Mouse (Mus musculus) kidney, adult 9 months (tissue): ENCODE measurements around the gene Asb18.
A peak's percentile ranks its signal among the peaks of the same experiment; 100 is the strongest.

Source experiments
- DNase-seq: peaks from one replicate; pipeline ENCODE4 v3.0.0; 2022

The Asb18 gene

GRCm38 (mm10) chr1:89932021-89932423 lies 82.4 kb downstream of the Asb18 start:
- DNase-seq: no peak

GRCm38 (mm10) chr1:89931120-89931519 lies 83.3 kb downstream of the Asb18 start, which contains the start of gene Gbx2:
Gbx2 (minus strand) TSS chr1:89931179.
- peak; percentile 46 for DNase-seq

DNA sequence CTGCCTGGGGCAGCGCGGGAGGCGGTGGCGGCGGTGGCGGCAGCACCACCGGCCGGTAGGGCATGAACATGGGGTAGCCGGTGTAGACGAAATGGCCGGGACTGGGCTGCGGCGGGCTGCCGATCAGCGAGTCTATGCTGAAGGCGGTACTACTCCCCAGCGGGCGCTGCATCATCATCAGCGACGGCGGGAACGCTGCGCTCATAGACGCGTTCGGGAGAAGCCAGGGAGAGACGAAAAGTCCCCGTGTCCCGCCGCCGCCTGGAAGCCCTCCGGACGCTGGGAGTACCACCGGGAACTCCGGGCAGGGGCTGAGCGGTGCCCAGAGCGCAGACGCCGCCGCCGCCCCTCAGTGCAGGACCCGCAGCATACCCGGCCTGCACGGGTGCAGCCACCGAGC lies 83.9 kb downstream of the Asb18 start:
- no peak for DNase-seq

- DNase-seq: no peak
Measured at GRCm38 (mm10) chr1:89929721-89930505, 84.6 kb downstream of the Asb18 start.

- no peak for DNase-seq
Measured at GRCm38 (mm10) chr1:89929181-89929580, 85.3 kb downstream of the Asb18 start.

DNA sequence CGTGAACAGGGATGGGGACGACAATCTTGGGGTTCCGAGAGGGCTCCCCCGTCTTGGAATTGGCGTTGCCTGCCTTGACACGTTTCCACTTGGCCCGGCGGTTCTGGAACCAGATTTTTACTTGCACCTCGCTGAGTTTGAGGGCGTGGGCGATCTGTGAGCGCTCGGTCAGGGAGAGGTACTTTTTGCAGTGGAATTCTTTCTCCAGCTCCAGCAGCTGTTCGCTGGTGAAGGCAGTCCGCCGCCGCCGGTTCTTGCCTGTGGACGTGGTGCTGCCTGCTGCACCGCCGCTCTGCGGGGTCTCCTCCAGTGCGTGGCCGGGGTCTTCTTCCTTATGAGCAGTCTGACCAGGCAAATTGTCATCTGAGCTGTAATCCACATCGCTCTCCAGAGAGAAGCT lies 85.8 kb downstream of the Asb18 start:
- no peak for DNase-seq

DNA sequence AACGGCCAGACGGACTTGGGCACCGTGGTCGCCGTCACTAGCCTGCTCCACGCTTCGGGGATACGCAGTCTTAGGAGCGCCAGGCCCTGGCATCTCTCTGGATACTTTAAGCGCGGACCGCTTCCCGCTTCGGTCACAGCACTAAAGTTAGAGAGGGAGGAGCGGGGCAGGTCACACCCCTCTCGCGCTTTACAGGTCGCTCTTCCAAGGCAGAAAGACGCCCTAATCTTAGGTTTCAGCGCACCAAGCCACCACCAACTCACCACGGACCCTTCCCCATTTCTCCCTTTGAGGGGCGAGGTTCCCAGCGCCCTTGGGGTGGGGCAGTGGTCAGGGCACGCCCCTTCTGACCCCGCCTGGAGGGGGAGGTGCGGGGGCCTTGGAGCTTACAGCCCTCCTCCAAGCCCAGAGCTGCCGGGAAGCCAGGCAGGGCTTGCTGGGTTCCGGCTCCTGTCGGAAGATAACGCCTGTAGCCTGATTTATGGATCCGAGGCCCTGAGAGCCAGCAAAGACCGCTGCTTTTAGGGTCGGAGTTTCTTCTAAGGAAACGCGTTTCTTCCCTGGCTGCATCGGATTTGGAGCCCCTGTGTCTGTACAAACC lies 87.3 kb downstream of the Asb18 start:
- DNase-seq: no peak

- DNase-seq: no peak
Measured at GRCm38 (mm10) chr1:89926583-89927060, 87.8 kb downstream of the Asb18 start.

- DNase-seq: no peak
Measured at GRCm38 (mm10) chr1:89925501-89926190, 88.8 kb downstream of the Asb18 start.

DNA sequence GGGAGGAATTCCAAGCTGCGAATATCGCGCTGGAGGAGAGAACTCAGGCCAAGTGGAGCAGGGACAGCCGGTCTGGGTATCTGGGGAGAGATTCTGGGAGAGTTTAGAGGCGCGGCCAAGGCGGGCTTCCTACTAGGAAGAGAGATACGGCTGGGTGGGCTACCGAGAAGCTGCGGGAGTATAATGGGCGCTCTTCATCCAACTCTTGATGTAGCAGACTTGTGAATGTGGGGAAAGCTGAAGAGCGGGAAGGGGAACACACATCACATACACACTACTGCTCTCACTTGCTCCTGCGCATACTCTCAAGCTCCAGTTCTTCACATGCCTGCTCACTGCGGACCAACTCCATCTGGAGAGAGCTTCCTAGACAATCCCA lies 90.8 kb downstream of the Asb18 start:
- DNase-seq: no peak

- DNase-seq: no peak
Measured at GRCm38 (mm10) chr1:89922883-89923641, 91.4 kb downstream of the Asb18 start.

DNA sequence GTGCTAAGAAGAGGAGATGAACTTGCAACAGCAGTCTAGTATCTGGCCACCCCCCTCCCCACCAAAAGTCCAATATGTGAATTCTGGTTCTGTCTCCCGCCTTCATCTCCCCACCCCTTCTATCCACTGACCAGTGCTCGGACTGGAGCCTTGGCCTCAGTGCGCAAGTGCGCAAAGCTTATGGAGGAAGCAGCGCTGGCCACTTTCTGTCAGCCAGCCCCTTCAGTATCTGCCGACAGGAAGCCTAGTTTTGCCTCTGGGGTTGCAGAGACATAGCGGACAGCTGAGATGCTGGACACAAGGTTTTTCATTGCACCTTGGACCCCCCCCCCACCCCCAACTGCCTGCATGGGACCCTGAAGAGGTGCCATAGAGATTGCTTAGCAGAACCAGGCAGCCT lies 92.2 kb downstream of the Asb18 start:
- DNase-seq: no peak

- DNase-seq: no peak
Measured at GRCm38 (mm10) chr1:89921806-89922205, 92.7 kb downstream of the Asb18 start.

DNA sequence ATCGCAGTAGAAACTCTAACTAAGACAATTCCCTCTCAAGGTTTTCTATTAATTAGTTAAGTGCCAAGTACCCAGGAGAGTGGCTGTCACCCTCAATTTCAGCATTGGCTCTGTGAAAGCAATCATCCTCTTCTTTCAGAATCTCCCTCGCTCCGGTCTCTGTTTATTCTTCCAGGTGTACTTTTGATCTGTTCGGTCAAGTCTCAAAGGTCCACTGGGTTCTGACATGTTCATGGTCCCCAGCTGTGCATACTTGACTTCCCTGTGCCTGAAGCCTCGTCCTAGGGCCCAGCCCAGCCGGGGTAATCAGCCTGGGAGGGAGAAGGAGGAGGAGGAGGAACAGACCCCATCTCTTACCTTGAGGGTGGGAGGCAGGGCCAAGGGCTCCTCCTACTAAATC lies 95.3 kb downstream of the Asb18 start:
- DNase-seq: peak; percentile 72

DNA sequence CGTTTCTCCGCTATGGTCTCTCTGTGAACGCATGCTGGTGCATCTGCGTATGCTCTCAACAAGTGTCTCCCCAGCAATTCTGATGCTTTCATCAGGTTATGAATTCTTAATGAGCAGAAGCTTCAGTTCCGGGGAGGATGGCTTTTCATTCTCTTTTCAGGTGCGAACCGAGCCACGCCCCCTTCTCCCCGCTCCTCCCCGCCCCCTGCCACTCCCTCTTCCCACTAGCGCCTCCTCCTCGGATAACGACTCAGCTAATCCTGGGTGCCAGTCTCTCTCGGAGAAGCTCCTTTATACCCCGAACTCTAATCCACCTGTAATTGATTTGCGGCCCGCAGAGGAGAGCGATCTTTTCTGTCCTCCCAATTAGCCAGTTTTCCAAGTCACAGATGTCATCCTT lies 96.4 kb downstream of the Asb18 start:
- no peak for DNase-seq

DNA sequence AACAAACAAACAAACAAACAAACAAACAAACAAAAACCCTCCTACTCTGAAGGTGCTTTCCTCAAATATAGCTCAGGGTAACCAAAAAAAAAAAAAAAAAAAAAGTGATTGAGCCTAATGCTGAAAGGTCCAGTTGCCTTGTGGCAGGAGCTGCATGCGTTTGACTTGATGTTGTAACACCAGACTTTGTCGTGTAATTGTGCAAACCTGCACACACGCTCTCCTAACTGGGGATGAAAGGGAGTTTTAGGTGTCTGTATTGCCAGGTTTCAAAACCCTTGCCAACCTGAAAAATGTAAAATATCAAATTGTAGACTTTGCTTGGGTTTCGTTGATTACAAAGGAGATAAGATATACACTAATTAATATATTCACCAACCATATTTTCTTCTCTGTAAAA lies 100.9 kb downstream of the Asb18 start:
- DNase-seq: no peak

GRCm38 (mm10) chr1:89912392-89912791 lies 102.1 kb downstream of the Asb18 start:
- DNase-seq: no peak

DNA sequence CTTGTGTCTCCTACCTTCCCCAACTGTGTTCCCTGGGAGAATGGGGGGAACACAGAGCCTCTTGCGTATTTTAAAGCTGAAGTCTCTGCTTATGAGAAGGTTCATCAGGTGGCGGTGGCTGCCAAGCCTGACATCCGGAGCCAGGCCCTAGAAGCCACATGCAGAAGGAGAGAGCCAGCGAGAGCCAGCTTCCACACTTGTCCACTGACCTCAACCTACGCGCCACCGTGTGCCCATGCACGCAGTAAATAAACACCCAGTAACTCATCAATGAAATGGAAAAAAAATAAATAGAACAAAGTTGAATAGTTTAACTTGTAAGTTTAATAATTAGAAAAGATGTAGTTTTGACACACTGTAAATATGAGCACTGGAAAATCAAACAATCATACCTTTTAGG lies 104.7 kb downstream of the Asb18 start:
- DNase-seq: peak; percentile 51

GRCm38 (mm10) chr1:89902641-89903040 lies 111.8 kb downstream of the Asb18 start:
- DNase-seq: no peak

DNA sequence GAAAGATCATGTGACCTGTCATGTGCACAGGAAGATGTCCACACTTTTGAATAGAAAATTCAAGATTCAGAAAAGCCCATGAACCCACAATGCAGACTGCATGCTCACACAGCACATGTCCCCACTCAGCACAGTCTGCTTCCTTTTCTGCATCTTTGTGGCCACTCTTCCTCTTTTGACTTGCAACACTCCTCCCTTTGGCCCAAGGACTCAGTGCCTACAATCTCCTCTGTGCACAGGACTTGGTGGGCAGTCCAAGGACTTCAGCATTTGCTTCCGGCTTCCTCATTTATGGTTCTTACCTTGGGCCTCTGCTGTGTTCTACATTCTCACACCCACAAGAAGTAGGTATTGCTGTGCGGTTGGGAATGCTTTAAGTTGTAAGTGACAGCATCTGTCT lies 112.2 kb downstream of the Asb18 start:
- no peak for DNase-seq

- peak; percentile 35 for DNase-seq
Measured at GRCm38 (mm10) chr1:89901381-89901780, 113.1 kb downstream of the Asb18 start.
